Mouse (Mus musculus) heart, embryonic 14.5 days (tissue): Measurements from ENCODE around the gene Ksr2. TPM values are rescaled to one million over a fixed set of nuclear protein-coding genes. Genes with fewer than 3 reads are reported as not detected.

Experiments
- ATAC-seq: fragments of 200-750 bp; cut with Nextera tagmentation; 2 replicates; pipeline ENCODE4 v1.8.0; 2017; ENCODE audit warnings: low read depth, moderate TSS enrichment; ENCODE audit not compliant: insufficient number of reproducible peaks, insufficient read depth, low FRiP score
- H3K27ac ChIP-seq, 2 experiments: fragments of 200-500 bp in 1 of 2; fragments of 300-500 bp in 1 of 2; sonication (generic) in 1 of 2; replicated peaks in 1 of 2; 2 replicates each; pipeline ENCODE4 v1.5.1; 2012 to 2014; ENCODE audit warnings: low read depth in 2 of 2, low read length in 2 of 2, control low read depth in 1 of 2, mild to moderate bottlenecking in 1 of 2, mixed read lengths in 1 of 2; ENCODE audit not compliant: control insufficient read depth in 1 of 2, insufficient read depth in 1 of 2
- H3K27me3 ChIP-seq: fragments of 300-500 bp; sonication (generic); 2 replicates; pipeline ENCODE4 v1.6.1; 2014; ENCODE audit warnings: mild to moderate bottlenecking, low read length, control low read depth; ENCODE audit not compliant: control insufficient read depth, insufficient read depth
- H3K36me3 ChIP-seq: fragments of 300-500 bp; sonication (generic); 2 replicates; pipeline ENCODE4 v1.6.1; 2014; ENCODE audit warnings: mild to moderate bottlenecking, control low read depth, low read length, mixed read lengths; ENCODE audit not compliant: control insufficient read depth, insufficient read depth
- H3K4me1 ChIP-seq, 2 experiments: fragments of 200-500 bp in 1 of 2; fragments of 300-500 bp in 1 of 2; sonication (generic) in 1 of 2; 2 replicates each; pipeline ENCODE4 v1.6.1; 2012 to 2014; ENCODE audit warnings: low read length in 2 of 2, control low read depth in 1 of 2, mixed read lengths in 1 of 2; ENCODE audit not compliant: control insufficient read depth in 2 of 2, insufficient read depth in 2 of 2
- H3K4me2 ChIP-seq: fragments of 300-500 bp; sonication (generic); 2 replicates; pipeline ENCODE4 v1.6.1; 2014; ENCODE audit warnings: mild to moderate bottlenecking, low read length
- H3K4me3 ChIP-seq, 2 experiments: fragments of 200-500 bp in 1 of 2; fragments of 300-500 bp in 1 of 2; sonication (generic) in 1 of 2; 2 replicates each; pipeline ENCODE4 v1.5.1; 2012 to 2014; ENCODE audit warnings: low read length in 2 of 2, mild to moderate bottlenecking in 2 of 2, control low read depth in 1 of 2, low read depth in 1 of 2, moderate library complexity in 1 of 2; ENCODE audit not compliant: control insufficient read depth in 1 of 2, insufficient read depth in 1 of 2
- H3K9ac ChIP-seq: fragments of 300-500 bp; sonication (generic); 2 replicates; pipeline ENCODE4 v1.6.1; 2014; ENCODE audit warnings: mild to moderate bottlenecking, low read length
- H3K9me3 ChIP-seq: fragments of 300-500 bp; sonication (generic); 2 replicates; pipeline ENCODE4 v1.6.1; 2016; ENCODE audit warnings: low read length, control low read depth; ENCODE audit not compliant: control insufficient read depth
- WGBS: fragments of 180-500 bp; shearing (Covaris S2); extraction: QIAGEN DNeasy Blood & Tissue Kit; methylation state at CpG from one replicate; pipeline ENCODE4 v1.1.7; 2014; 5-methylcytosine and 5-hydroxymethylcytosine counted together
- polyA plus RNA-seq: library from polyadenylated mRNA; unstranded; fragments of >200 nt; fragmentation: Nextera tagmentation; extraction: Ambion mirVana; gene quantifications from 2 replicates; pipeline ENCODE4 v1.2.1, GENCODE M21; 2014

Gene Ksr2
- polyA plus RNA-seq, 1 experiment from 2014 or later, result 0.12 TPM

- Histone ChIP-seq H3K4me3 (no peak overlapping the region), H3K27ac (no peak overlapping the region), H3K36me3 (no peaks in the 10 kb centered on the region), H3K4me2 (no peak overlapping the region), H3K9me3 (no peaks in the 10 kb centered on the region), H3K9ac (no peak overlapping the region), H3K27me3 (no peaks in the 10 kb centered on the region), H3K4me1 (no peaks in the 10 kb centered on the region)
- no peak for ATAC-seq
- WGBS, result 87% methylated on average over 12 of the region's 12 CpGs
Observed at GRCm38 (mm10) chr5:117442157-117442765, 28.5 kb downstream of the Ksr2 start.

GRCm38 (mm10) chr5:117443141-117443540 lies 29.3 kb downstream of the Ksr2 start:
- WGBS, result 68% methylated on average over 4 of the region's 4 CpGs
- no peak for ATAC-seq
- H3K9me3 ChIP-seq, result no peaks in the 10 kb centered on the region
- H3K4me3 ChIP-seq, result no peak overlapping the region
- no peak overlapping the region for H3K4me2 ChIP-seq
- H3K4me1 ChIP-seq, result no peaks in the 10 kb centered on the region
- H3K36me3 ChIP-seq, result no peaks in the 10 kb centered on the region
- no peak overlapping the region for H3K9ac ChIP-seq
- no peak overlapping the region for H3K27ac ChIP-seq
- no peaks in the 10 kb centered on the region for H3K27me3 ChIP-seq

- H3K4me2 ChIP-seq, result no peak overlapping the region
- no peak overlapping the region for H3K4me3 ChIP-seq
- whole genome bisulfite sequencing, result 80% methylated on average over 6 of the region's 6 CpGs
- no peaks in the 10 kb centered on the region for H3K27me3 ChIP-seq
- H3K27ac ChIP-seq, result no peak overlapping the region
- ATAC-seq, result no peak
- no peaks in the 10 kb centered on the region for H3K4me1 ChIP-seq
- no peaks in the 10 kb centered on the region for H3K9me3 ChIP-seq
- no peaks in the 10 kb centered on the region for H3K36me3 ChIP-seq
- no peak overlapping the region for H3K9ac ChIP-seq
Observed at GRCm38 (mm10) chr5:117443902-117444301, 30.1 kb downstream of the Ksr2 start.

GRCm38 (mm10) chr5:117447698-117448097 lies 33.9 kb downstream of the Ksr2 start:
- no peak overlapping the region for H3K9ac ChIP-seq
- H3K4me1 ChIP-seq, result no peaks in the 10 kb centered on the region
- H3K27me3 ChIP-seq, result no peaks in the 10 kb centered on the region
- H3K4me2 ChIP-seq, result no peak overlapping the region
- H3K4me3 ChIP-seq, result no peak overlapping the region
- no peak overlapping the region for H3K27ac ChIP-seq
- 39% methylated on average over 6 of the region's 6 CpGs for WGBS
- no peaks in the 10 kb centered on the region for H3K36me3 ChIP-seq
- no peaks in the 10 kb centered on the region for H3K9me3 ChIP-seq
- no peak for ATAC-seq

GRCm38 (mm10) chr5:117452013-117452412 lies 38.2 kb downstream of the Ksr2 start:
- ATAC-seq, result no peak
- Histone ChIP-seq H3K4me3 (no peak overlapping the region), H3K4me2 (no peak overlapping the region), H3K27me3 (no peaks in the 10 kb centered on the region), H3K4me1 (0 out of 4 replicates have a peak, but pooled peaks cover 0 to 2% of the 10 kb centered on the region in 2 experiments), H3K9ac (no peak overlapping the region), H3K36me3 (no peaks in the 10 kb centered on the region), H3K9me3 (no peaks in the 10 kb centered on the region), H3K27ac (no peak overlapping the region)
- WGBS, result 91% methylated on average over 2 of the region's 2 CpGs

- no peak overlapping the region for H3K4me3 ChIP-seq
- H3K27me3 ChIP-seq, result no peaks in the 10 kb centered on the region
Observed at GRCm38 (mm10) chr5:117455546-117455945, 41.7 kb downstream of the Ksr2 start.

GRCm38 (mm10) chr5:117457121-117457520 lies 43.3 kb downstream of the Ksr2 start:
- Histone ChIP-seq H3K9me3 (peaks cover 4% of the 10 kb centered on the region; the same call in 1 of the 2 replicates), H3K4me1 (0 out of 4 replicates have a peak, but pooled peaks cover 0 to 2% of the 10 kb centered on the region in 2 experiments), H3K27ac (no peak overlapping the region), H3K36me3 (no peaks in the 10 kb centered on the region), H3K4me3 (no peak overlapping the region), H3K9ac (no peak overlapping the region), H3K27me3 (no peaks in the 10 kb centered on the region), H3K4me2 (no peak overlapping the region)
- 69% methylated on average over 9 of the region's 9 CpGs for WGBS
- no peak for ATAC-seq

More at GRCm38 (mm10) chr5:117455546-117455945, 41.7 kb downstream of the Ksr2 start:
- Histone ChIP-seq H3K4me2 (peak overlapping the region; percentile 21; the same call in 1 of the 2 replicates), H3K9me3 (no peaks in the 10 kb centered on the region), H3K36me3 (no peaks in the 10 kb centered on the region), H3K4me1 (0 out of 4 replicates have a peak, but pooled peaks cover 0 to 2% of the 10 kb centered on the region in 2 experiments), H3K9ac (no peak overlapping the region), H3K27ac (no peak overlapping the region)
- 45% methylated on average over 8 of the region's 8 CpGs for WGBS
- no peak for ATAC-seq

GRCm38 (mm10) chr5:117457583-117457982 lies 43.8 kb downstream of the Ksr2 start:
- no peak overlapping the region for H3K4me2 ChIP-seq
- no peak overlapping the region for H3K9ac ChIP-seq
- no peak overlapping the region for H3K4me3 ChIP-seq
- H3K27ac ChIP-seq, result no peak overlapping the region
- no peak for ATAC-seq
- H3K4me1 ChIP-seq, result 0 out of 4 replicates have a peak, but pooled peaks cover 0 to 2% of the 10 kb centered on the region in 2 experiments
- WGBS, result 82% methylated on average over 8 of the region's 8 CpGs
- no peaks in the 10 kb centered on the region for H3K36me3 ChIP-seq
- H3K9me3 ChIP-seq, result peaks cover 4% of the 10 kb centered on the region; the same call in 1 of the 2 replicates
- H3K27me3 ChIP-seq, result no peaks in the 10 kb centered on the region
